Mouse (Mus musculus) small intestine, adult 2 months (tissue): Measurements from ENCODE around the gene Blvrb. TPM values are rescaled to one million over a fixed set of nuclear protein-coding genes. Genes with fewer than 3 reads are reported as not detected.

Experiments
- H3K27ac ChIP-seq: fragments of 200-500 bp; 2 replicates; pipeline ENCODE4 v1.5.1; 2012; ENCODE audit warnings: low read depth, low read length, control low read depth, inconsistent platforms; ENCODE audit not compliant: insufficient read depth
- H3K27me3 ChIP-seq: fragments of 200-500 bp; 2 replicates; pipeline ENCODE4 v1.6.1; 2012; ENCODE audit warnings: mild to moderate bottlenecking, moderate library complexity, low read length, inconsistent platforms; ENCODE audit not compliant: control insufficient read depth, insufficient read depth
- H3K36me3 ChIP-seq: fragments of 200-500 bp; 2 replicates; pipeline ENCODE4 v1.6.1; 2012; ENCODE audit warnings: mild to moderate bottlenecking, low read length, control low read depth, inconsistent platforms; ENCODE audit not compliant: control insufficient read depth, insufficient read depth
- H3K4me1 ChIP-seq: fragments of 200-500 bp; 2 replicates; pipeline ENCODE4 v1.6.1; 2012; ENCODE audit warnings: low read length, inconsistent platforms, mixed read lengths; ENCODE audit not compliant: control insufficient read depth, insufficient read depth, insufficient read length
- H3K4me3 ChIP-seq: fragments of 200-500 bp; 2 replicates; pipeline ENCODE4 v1.5.1; 2012; ENCODE audit warnings: low read depth, mild to moderate bottlenecking, control low read depth, inconsistent platforms, low read length, moderate library complexity
- CTCF ChIP-seq: fragments of 200-500 bp; IDR thresholded peaks from 2 replicates; pipeline ENCODE4 v1.5.1; 2012; ENCODE audit warnings: low read depth, mild to moderate bottlenecking, control low read depth, inconsistent platforms, low read length, moderate library complexity, mixed read lengths; ENCODE audit not compliant: insufficient replicate concordance, insufficient read length; ENCODE audit errors: extremely low read depth
- POLR2A ChIP-seq: fragments of 200-500 bp; IDR thresholded peaks from 2 replicates; pipeline ENCODE4 v1.6.1; 2012; ENCODE audit warnings: low read depth, mild to moderate bottlenecking, control low read depth, inconsistent platforms, low read length, moderate library complexity
- WGBS: fragments of 180-500 bp; shearing (Covaris S2); methylation state at CpG from one replicate; pipeline ENCODE4 v1.1.7; 2018; 5-methylcytosine and 5-hydroxymethylcytosine counted together
- polyA plus RNA-seq: library from polyadenylated mRNA; depleted of rRNA; stranded (reverse); fragments of >200 nt; gene quantifications from 2 replicates; pipeline ENCODE4 v1.2.3, GENCODE M21; 2012

The Blvrb gene
- polyA plus RNA-seq, 1 experiment: 142 TPM

- Histone ChIP-seq H3K36me3 (peaks cover 4% of the 10 kb centered on the region), H3K4me1 (peaks cover 5% of the 10 kb centered on the region), H3K27me3 (no peaks in the 10 kb centered on the region), H3K27ac (no peak overlapping the region), H3K4me3 (no peak overlapping the region)
- WGBS: 91% methylated on average over 11 of the region's 11 CpGs
- TF ChIP-seq CTCF (no peak), POLR2A (no peak)
Measured at GRCm38 (mm10) chr7:27471390-27472120, 23.8 kb downstream of the Blvrb start.

- no peaks in the 10 kb centered on the region for H3K27me3 ChIP-seq
- peak overlapping the region; percentile 62 for H3K27ac ChIP-seq
- WGBS: 4% methylated on average over 7 of the region's 7 CpGs
- H3K36me3 ChIP-seq: peaks cover 9% of the 10 kb centered on the region
- no peak overlapping the region for H3K4me3 ChIP-seq
- H3K4me1 ChIP-seq: peaks cover 7% of the 10 kb centered on the region
- TF ChIP-seq CTCF: no peak
- no peak for TF ChIP-seq POLR2A
Measured at GRCm38 (mm10) chr7:27472596-27472995, 24.8 kb downstream of the Blvrb start.

GRCm38 (mm10) chr7:27473156-27473834, 25.5 kb downstream of the Blvrb start, which contains the start of gene Sertad3:
Gene Sertad3 (plus strand): TSS chr7:27473768.
- Histone ChIP-seq H3K4me3 (peak within 1 kb of the TSS; percentile 76), H3K36me3 (peaks cover 9% of the 10 kb centered on the region), H3K4me1 (peaks cover 10% of the 10 kb centered on the region), H3K27me3 (no peaks in the 10 kb centered on the region), H3K27ac (peak within 1 kb of the TSS; percentile 86)
- TF ChIP-seq POLR2A (peak; percentile 77), CTCF (no peak)
- under 1% methylated on average over 36 of the region's 36 CpGs for WGBS

GRCm38 (mm10) chr7:27473835-27474489, 26.2 kb downstream of the Blvrb start:
- H3K27ac ChIP-seq: peak overlapping the region; percentile 86
- peaks cover 9% of the 10 kb centered on the region for H3K36me3 ChIP-seq
- TF ChIP-seq POLR2A: no peak
- TF ChIP-seq CTCF: no peak
- H3K27me3 ChIP-seq: no peaks in the 10 kb centered on the region
- peaks cover 17% of the 10 kb centered on the region for H3K4me1 ChIP-seq
- peak overlapping the region; percentile 76 for H3K4me3 ChIP-seq
- WGBS: under 1% methylated on average over 34 of the region's 34 CpGs

GRCm38 (mm10) chr7:27474490-27474954, 26.7 kb downstream of the Blvrb start:
- TF ChIP-seq CTCF (peak; percentile 59; the same call in 1 of the 2 replicates), POLR2A (0 out of 2 replicates have a peak, but pooled peaks have one; percentile 40)
- 1% methylated on average over 23 of the region's 23 CpGs for WGBS
- Histone ChIP-seq H3K36me3 (peaks cover 9% of the 10 kb centered on the region), H3K27me3 (no peaks in the 10 kb centered on the region), H3K27ac (peak overlapping the region; percentile 86), H3K4me3 (peak overlapping the region; percentile 76), H3K4me1 (peaks cover 21% of the 10 kb centered on the region)

GRCm38 (mm10) chr7:27475596-27475995, 27.8 kb downstream of the Blvrb start:
- Histone ChIP-seq H3K4me3 (no peak overlapping the region), H3K27me3 (no peaks in the 10 kb centered on the region), H3K4me1 (peaks cover 23% of the 10 kb centered on the region), H3K36me3 (peaks cover 9% of the 10 kb centered on the region), H3K27ac (peak overlapping the region; percentile 75)
- TF ChIP-seq POLR2A: no peak
- no peak for TF ChIP-seq CTCF
- WGBS: 73% methylated on average over 2 of the region's 2 CpGs
